Mouse (Mus musculus): Measurements from ENCODE around the gene Sdk2.
A peak's percentile ranks its signal among the peaks of the same experiment; 100 is the strongest.

Sdk2 gene

GRCm38 (mm10) chr11:113842879-113843278, 224.0 kb downstream of the Sdk2 start:
- no peak for DNase-seq (ENCODE audit: low spot score in 2 of 2)

GRCm38 (mm10) chr11:113831608-113832007, 235.2 kb downstream of the Sdk2 start:
- no peak for DNase-seq (ENCODE audit: low spot score in 2 of 2)

- DNase-seq (ENCODE audit: low spot score in 2 of 2) = no peak
Measured at GRCm38 (mm10) chr11:113828081-113828554, 238.7 kb downstream of the Sdk2 start.

- DNase-seq (ENCODE audit: low spot score in 2 of 2) = no peak
Measured at GRCm38 (mm10) chr11:113820005-113820404, 246.8 kb downstream of the Sdk2 start.

GRCm38 (mm10) chr11:113819001-113819400, 247.8 kb downstream of the Sdk2 start:
- DNase-seq (ENCODE audit: low spot score in 2 of 2) = no peak

GRCm38 (mm10) chr11:113816971-113817548, 249.8 kb downstream of the Sdk2 start:
- no peak for DNase-seq (ENCODE audit: low spot score in 2 of 2)

- no peak for DNase-seq (ENCODE audit: low spot score in 2 of 2)
Measured at GRCm38 (mm10) chr11:113816439-113816838, 250.4 kb downstream of the Sdk2 start.

- no peak for DNase-seq (ENCODE audit: low spot score in 2 of 2)
Measured at GRCm38 (mm10) chr11:113811546-113812339, 255.1 kb downstream of the Sdk2 start.

GRCm38 (mm10) chr11:113810638-113811545, 256.0 kb downstream of the Sdk2 start:
- DNase-seq (ENCODE audit: low spot score in 2 of 2) = peak; percentile 56 to 78

GRCm38 (mm10) chr11:113807086-113807485, 259.8 kb downstream of the Sdk2 start:
- DNase-seq (ENCODE audit: low spot score in 2 of 2) = peak in 1 of 2 experiments; percentile 43

GRCm38 (mm10) chr11:113806382-113807077, 260.3 kb downstream of the Sdk2 start:
- DNase-seq (ENCODE audit: low spot score in 2 of 2) = peak; percentile 57 to 75

- DNase-seq (ENCODE audit: low spot score in 2 of 2) = no peak
Measured at GRCm38 (mm10) chr11:113805974-113806373, 260.9 kb downstream of the Sdk2 start.

GRCm38 (mm10) chr11:113803321-113803941, 263.4 kb downstream of the Sdk2 start:
- DNase-seq (ENCODE audit: low spot score in 2 of 2) = no peak

GRCm38 (mm10) chr11:113802456-113802855, 264.4 kb downstream of the Sdk2 start:
- DNase-seq (ENCODE audit: low spot score in 2 of 2) = no peak

GRCm38 (mm10) chr11:113800026-113800425, 266.8 kb downstream of the Sdk2 start:
- no peak for DNase-seq (ENCODE audit: low spot score in 2 of 2)

- DNase-seq (ENCODE audit: low spot score in 2 of 2) = no peak
Measured at GRCm38 (mm10) chr11:113799041-113799447, 267.8 kb downstream of the Sdk2 start.

GRCm38 (mm10) chr11:113798011-113798410, 268.8 kb downstream of the Sdk2 start:
- DNase-seq (ENCODE audit: low spot score in 2 of 2) = no peak

GRCm38 (mm10) chr11:113797014-113797983, 269.5 kb downstream of the Sdk2 start:
- DNase-seq (ENCODE audit: low spot score in 2 of 2) = no peak

- no peak for DNase-seq (ENCODE audit: low spot score in 2 of 2)
Measured at GRCm38 (mm10) chr11:113795846-113796245, 271.0 kb downstream of the Sdk2 start.

Measured in frontal cortex, postnatal 10 days (tissue).